Mouse (Mus musculus): Measurements from ENCODE around the gene Nmu.

DNA sequence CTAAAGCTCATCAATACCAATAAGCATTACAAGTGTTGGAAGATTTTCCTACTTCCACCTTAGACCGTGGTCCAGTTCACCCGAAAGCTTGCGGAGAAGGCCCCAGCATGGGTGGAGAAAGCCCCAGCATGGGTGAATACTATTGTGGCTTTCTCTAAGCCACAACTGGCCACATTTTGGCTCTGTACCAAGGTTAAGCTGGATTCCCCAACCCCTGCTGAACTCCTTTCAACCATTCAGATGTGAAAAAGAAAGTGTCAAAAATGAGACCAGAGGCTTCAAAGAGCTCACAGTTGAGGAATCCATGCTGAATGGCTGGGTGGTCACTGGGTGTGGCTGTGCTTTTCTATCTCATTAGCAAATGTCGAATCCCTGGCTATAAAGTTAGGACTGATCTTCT lies 29.8 kb downstream of the Nmu start:
- TF ChIP-seq CTCF (IDR thresholded peaks at IDR 0.05; ENCODE audit: extremely low read depth, insufficient read depth, insufficient read length, insufficient replicate concordance) = no peak
- no peak for TF ChIP-seq POLR2A (IDR thresholded peaks at IDR 0.05; ENCODE audit: low read depth, low read length)

All from spleen, adult 2 months (tissue).